Comparison of ENCODE assay signal across 8 mouse cellular contexts in genomic region chr12:69185371-69185770, GRCm38 (mm10). TPM values are rescaled to one million over a fixed set of nuclear protein-coding genes. Genes with fewer than 3 reads are reported as not detected.
A peak's percentile ranks its signal among the peaks of the same experiment; 100 is the strongest.
DNase-seq lines count a peak whose midpoint lies in the region; ATAC-seq and TF ChIP-seq lines count a peak whose summit lies in the region.

No protein-coding gene starts in this region.

- peak overlapping the region; percentile 96 for H3K4me3 ChIP-seq in kidney, postnatal 0 days (replicated peaks; ENCODE audit: low read depth, low read length)
- H3K4me3 ChIP-seq in embryonic facial prominence, embryonic 12.5 days: peak overlapping the region; percentile 91
- H3K4me3 ChIP-seq in hindbrain, embryonic 15.5 days: peak overlapping the region; percentile 75
- H3K4me3 ChIP-seq in midbrain, embryonic 15.5 days: peak overlapping the region; percentile 87

- peak overlapping the region; percentile 79 for H3K9ac ChIP-seq in kidney, postnatal 0 days (ENCODE audit: low read depth, low read length)
- H3K9ac ChIP-seq in embryonic facial prominence, embryonic 12.5 days: peak overlapping the region; percentile 89
- peak overlapping the region; percentile 92; the same call in 1 of the 2 replicates for H3K9ac ChIP-seq in hindbrain, embryonic 15.5 days
- no peak overlapping the region; the same call in 1 of the 2 replicates for H3K9ac ChIP-seq in midbrain, embryonic 15.5 days

- intact Hi-C loops in left cerebral cortex, postnatal 14 days (cut with DNase I): no loop called here

- no peak for ATAC-seq in kidney, postnatal 0 days (replicated peaks; ENCODE audit: low FRiP score, low read depth)
- no peak for ATAC-seq in embryonic facial prominence, embryonic 12.5 days (ENCODE audit: insufficient number of reproducible peaks, insufficient read depth, low FRiP score, low TSS enrichment)
- ATAC-seq in hindbrain, embryonic 15.5 days (ENCODE audit: low FRiP score, low read depth): no peak
- no peak for ATAC-seq in midbrain, embryonic 15.5 days (replicated peaks)

- no peaks in the 10 kb centered on the region for H3K27me3 ChIP-seq in kidney, postnatal 0 days (ENCODE audit: insufficient read depth, low read length)
- H3K27me3 ChIP-seq in embryonic facial prominence, embryonic 12.5 days: no peaks in the 10 kb centered on the region
- no peaks in the 10 kb centered on the region for H3K27me3 ChIP-seq in hindbrain, embryonic 15.5 days
- H3K27me3 ChIP-seq in midbrain, embryonic 15.5 days (replicated peaks): no peaks in the 10 kb centered on the region

- peaks cover 11% of the 10 kb centered on the region; the same call in 1 of the 2 replicates for H3K4me1 ChIP-seq in kidney, postnatal 0 days (replicated peaks; ENCODE audit: insufficient read depth, low read length)
- peaks cover 18% of the 10 kb centered on the region for H3K4me1 ChIP-seq in embryonic facial prominence, embryonic 12.5 days
- H3K4me1 ChIP-seq in hindbrain, embryonic 15.5 days (replicated peaks): peaks cover 29% of the 10 kb centered on the region
- H3K4me1 ChIP-seq in midbrain, embryonic 15.5 days: peaks cover 28% of the 10 kb centered on the region

- 66% methylated on average over 7 of the region's 7 CpGs for WGBS in kidney, postnatal 0 days
- WGBS in embryonic facial prominence, embryonic 12.5 days: 77% methylated on average over 7 of the region's 7 CpGs
- WGBS in hindbrain, embryonic 15.5 days: 71% methylated on average over 7 of the region's 7 CpGs
- WGBS in midbrain, embryonic 15.5 days: 70% methylated on average over 7 of the region's 7 CpGs

- no peak for DNase-seq in kidney, postnatal 0 days (ENCODE audit: low spot score)
- DNase-seq in kidney, postnatal 25 days: no peak
- DNase-seq in left cerebral cortex, postnatal 14 days (ENCODE audit: low spot score in 2 of 2): no peak
- DNase-seq in cerebellum, postnatal 36 days: no peak
- no peak for DNase-seq in layer of hippocampus, postnatal 10 days (ENCODE audit: low spot score in 2 of 2)

- no peak for TF ChIP-seq CTCF in kidney, postnatal 0 days (IDR thresholded peaks at IDR 0.05; ENCODE audit: low read depth)

- peak overlapping the region; percentile 99 for H3K4me2 ChIP-seq in kidney, postnatal 0 days (ENCODE audit: low read length)
- peak overlapping the region; percentile 89 for H3K4me2 ChIP-seq in embryonic facial prominence, embryonic 12.5 days (replicated peaks)
- H3K4me2 ChIP-seq in hindbrain, embryonic 15.5 days: peak overlapping the region; percentile 80
- peak overlapping the region; percentile 75 for H3K4me2 ChIP-seq in midbrain, embryonic 15.5 days

- H3K36me3 ChIP-seq in kidney, postnatal 0 days (ENCODE audit: insufficient read depth, low read length): 0 out of 2 replicates have a peak, but pooled peaks cover 9% of the 10 kb centered on the region
- H3K36me3 ChIP-seq in embryonic facial prominence, embryonic 12.5 days: peaks cover 29% of the 10 kb centered on the region
- H3K36me3 ChIP-seq in hindbrain, embryonic 15.5 days: peaks cover 21% of the 10 kb centered on the region
- 0 out of 2 replicates have a peak, but pooled peaks cover 3% of the 10 kb centered on the region for H3K36me3 ChIP-seq in midbrain, embryonic 15.5 days (replicated peaks)

- H3K9me3 ChIP-seq in kidney, postnatal 0 days (replicated peaks; ENCODE audit: low read length): no peaks in the 10 kb centered on the region
- H3K9me3 ChIP-seq in embryonic facial prominence, embryonic 12.5 days: no peaks in the 10 kb centered on the region
- no peaks in the 10 kb centered on the region for H3K9me3 ChIP-seq in hindbrain, embryonic 15.5 days
- no peaks in the 10 kb centered on the region for H3K9me3 ChIP-seq in midbrain, embryonic 15.5 days

- H3K27ac ChIP-seq in kidney, postnatal 0 days: peak overlapping the region; percentile 90; the same call in 1 of the 2 replicates
- no peak overlapping the region for H3K27ac ChIP-seq in embryonic facial prominence, embryonic 12.5 days
- no peak overlapping the region for H3K27ac ChIP-seq in hindbrain, embryonic 15.5 days (replicated peaks)
- no peak overlapping the region for H3K27ac ChIP-seq in midbrain, embryonic 15.5 days

RNA-seq across cellular contexts. Expression of gene Mgat2, which starts 1.4 kb away (rescaled TPM):
- 70.0 and 81.5 TPM in 2 replicates for polyA plus RNA-seq in kidney, postnatal 0 days (2015; fragmentation: Nextera tagmentation; extraction: Ambion mirVana)
- polyA plus RNA-seq in embryonic facial prominence, embryonic 12.5 days (2016; fragmentation: Nextera tagmentation; extraction: Ambion mirVana): 56.9 TPM in 2 replicates
- 40.4 and 43.5 TPM in 2 replicates for polyA plus RNA-seq in hindbrain, embryonic 15.5 days (2015; fragmentation: Nextera tagmentation; extraction: Ambion mirVana)
- 38.5 and 39.4 TPM in 2 replicates for polyA plus RNA-seq in midbrain, embryonic 15.5 days (2015; fragmentation: Nextera tagmentation; extraction: Ambion mirVana)
- total RNA-seq in left cerebral cortex, postnatal 14 days (2021): 10 to 100 TPM; 30.7 to 34.9 TPM
- 10 to 100 TPM; 34.9 to 35.3 TPM for total RNA-seq in layer of hippocampus, postnatal 10 days (2021)

RNA-seq across cellular contexts. Expression of gene Rpl36al, which starts 1.5 kb away (rescaled TPM):
- 734 and 768 TPM in 2 replicates for polyA plus RNA-seq in kidney, postnatal 0 days (2015; fragmentation: Nextera tagmentation; extraction: Ambion mirVana)
- 491 and 498 TPM in 2 replicates for polyA plus RNA-seq in embryonic facial prominence, embryonic 12.5 days (2016; fragmentation: Nextera tagmentation; extraction: Ambion mirVana)
- 332 and 367 TPM in 2 replicates for polyA plus RNA-seq in hindbrain, embryonic 15.5 days (2015; fragmentation: Nextera tagmentation; extraction: Ambion mirVana)
- polyA plus RNA-seq in midbrain, embryonic 15.5 days (2015; fragmentation: Nextera tagmentation; extraction: Ambion mirVana): 274 and 297 TPM in 2 replicates
- total RNA-seq in left cerebral cortex, postnatal 14 days (2021): 100 to 1,000 TPM; 172 to 191 TPM
- total RNA-seq in layer of hippocampus, postnatal 10 days (2021): 100 to 1,000 TPM; 243 to 248 TPM

RNA-seq across cellular contexts. Expression of gene Gm49383, which starts 11.5 kb away (rescaled TPM):
- polyA plus RNA-seq in kidney, postnatal 0 days (2015; fragmentation: Nextera tagmentation; extraction: Ambion mirVana): 15.2 and 19.8 TPM in 2 replicates
- polyA plus RNA-seq in embryonic facial prominence, embryonic 12.5 days (2016; fragmentation: Nextera tagmentation; extraction: Ambion mirVana): 31.3 and 37.5 TPM in 2 replicates
- 14.1 and 15.6 TPM in 2 replicates for polyA plus RNA-seq in hindbrain, embryonic 15.5 days (2015; fragmentation: Nextera tagmentation; extraction: Ambion mirVana)
- 12.7 and 14.6 TPM in 2 replicates for polyA plus RNA-seq in midbrain, embryonic 15.5 days (2015; fragmentation: Nextera tagmentation; extraction: Ambion mirVana)
- total RNA-seq in left cerebral cortex, postnatal 14 days (2021): 1 to 10 TPM; 4.9 to 5.6 TPM
- total RNA-seq in layer of hippocampus, postnatal 10 days (2021): 1 to 10 TPM; 4.0 to 6.5 TPM

RNA-seq across cellular contexts. Expression of gene Dnaaf2, which starts 12.9 kb away (rescaled TPM):
- polyA plus RNA-seq in kidney, postnatal 0 days (2015; fragmentation: Nextera tagmentation; extraction: Ambion mirVana): 7.4 and 7.5 TPM in 2 replicates
- 14.6 and 15.0 TPM in 2 replicates for polyA plus RNA-seq in embryonic facial prominence, embryonic 12.5 days (2016; fragmentation: Nextera tagmentation; extraction: Ambion mirVana)
- polyA plus RNA-seq in hindbrain, embryonic 15.5 days (2015; fragmentation: Nextera tagmentation; extraction: Ambion mirVana): 7.3 and 9.2 TPM in 2 replicates
- polyA plus RNA-seq in midbrain, embryonic 15.5 days (2015; fragmentation: Nextera tagmentation; extraction: Ambion mirVana): 8.2 and 8.5 TPM in 2 replicates
- 1 to 10 TPM; 1.8 to 2.0 TPM for total RNA-seq in left cerebral cortex, postnatal 14 days (2021)
- 1 to 10 TPM; 2.5 to 2.6 TPM for total RNA-seq in layer of hippocampus, postnatal 10 days (2021)

RNA-seq across cellular contexts. Expression of gene Lrr1, which starts 16.8 kb away (rescaled TPM):
- 10.7 and 11.5 TPM in 2 replicates for polyA plus RNA-seq in kidney, postnatal 0 days (2015; fragmentation: Nextera tagmentation; extraction: Ambion mirVana)
- 23.6 and 23.9 TPM in 2 replicates for polyA plus RNA-seq in embryonic facial prominence, embryonic 12.5 days (2016; fragmentation: Nextera tagmentation; extraction: Ambion mirVana)
- polyA plus RNA-seq in hindbrain, embryonic 15.5 days (2015; fragmentation: Nextera tagmentation; extraction: Ambion mirVana): 5.1 and 6.1 TPM in 2 replicates
- polyA plus RNA-seq in midbrain, embryonic 15.5 days (2015; fragmentation: Nextera tagmentation; extraction: Ambion mirVana): 2.7 and 3.3 TPM in 2 replicates
- under 1 TPM in 1 of 2 experiments, not detected in 1; 0.44 TPM for total RNA-seq in left cerebral cortex, postnatal 14 days (2021)
- total RNA-seq in layer of hippocampus, postnatal 10 days (2021): under 1 TPM; 0.80 to 0.85 TPM
